Comparison of ENCODE assay signal across 9 mouse cellular contexts in the genomic region with DNA sequence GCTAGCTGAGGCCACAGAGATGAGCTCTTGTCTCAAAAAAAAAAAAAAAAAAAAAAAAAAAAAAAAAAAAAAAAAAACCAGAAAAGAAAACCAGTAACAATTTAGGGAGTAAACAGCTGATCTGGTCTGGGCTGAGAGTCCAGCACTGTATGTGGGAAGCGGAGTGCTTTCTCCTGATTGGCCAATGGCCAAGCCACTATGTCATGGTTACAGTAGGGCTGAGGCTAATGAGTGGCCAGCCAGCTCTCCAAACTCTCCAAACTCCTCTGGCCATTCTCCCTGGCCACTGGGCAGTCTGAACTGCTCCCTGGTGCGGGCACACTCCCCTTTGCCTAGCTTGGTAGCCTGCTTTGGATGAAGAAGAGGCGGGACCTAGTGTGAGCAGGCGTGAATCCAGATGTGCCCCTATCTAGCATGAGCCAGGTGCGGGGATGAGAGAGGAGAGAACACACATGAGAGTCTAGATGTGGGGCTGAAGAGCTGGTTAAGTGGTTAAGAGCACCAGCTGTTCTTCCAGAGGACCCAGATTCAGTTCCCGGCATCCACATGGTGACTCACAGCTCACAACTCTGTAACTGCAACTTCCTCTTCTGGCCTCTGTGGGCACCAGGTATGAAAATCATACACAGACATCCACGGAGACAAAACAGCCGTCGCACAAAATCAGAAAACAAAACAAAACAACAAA. TPM values are rescaled to one million over a fixed set of nuclear protein-coding genes. Genes with fewer than 3 reads are reported as not detected.
DNase-seq lines count a peak whose midpoint lies in the region; ATAC-seq and TF ChIP-seq lines count a peak whose summit lies in the region.
"Had no signal": no experiment of that assay in that cellular context is flagged by ENCODE, and none has a peak within 500 bp of the region (broad histone marks: within the 10 kb centered on the region; RNA-seq: fewer than 3 reads in every experiment).

No protein-coding gene starts in this region.

- H3K36me3 ChIP-seq in liver, adult 2 months (ENCODE audit: control insufficient read depth, insufficient read depth, low read length) = no peaks in the 10 kb centered on the region
- no peaks in the 10 kb centered on the region for H3K36me3 ChIP-seq in forebrain, postnatal 0 days (ENCODE audit: insufficient read depth)
- H3K36me3 ChIP-seq: hindbrain, embryonic 15.5 days had no signal

- DNase-seq in adrenal gland, postnatal 36 days = peak; percentile 27 to 50
- DNase-seq in adrenal gland, adult 2 months = no peak
- peak; percentile 34 for DNase-seq in liver, adult 2 months (ENCODE audit: extremely low read depth, low read depth, low spot score)
- DNase-seq in liver = no peak
- DNase-seq in fibroblast of lung, adult 2 months (ENCODE audit: low read depth) = peak; percentile 18
- peak; percentile 41 for DNase-seq in ovary, postnatal 36 days (ENCODE audit: low spot score)
- DNase-seq in forebrain, postnatal 0 days = no peak
- DNase-seq in left cerebral cortex, postnatal 36 days (ENCODE audit: low spot score in 2 of 2) = no peak

- H3K79me2 ChIP-seq in liver, adult 2 months (ENCODE audit: control insufficient read depth, insufficient read depth, low read length) = no peaks in the 10 kb centered on the region

- no peaks in the 10 kb centered on the region for H3K27me3 ChIP-seq in liver, adult 2 months (ENCODE audit: control insufficient read depth, insufficient read depth, low read length)
- no peaks in the 10 kb centered on the region for H3K27me3 ChIP-seq in forebrain, postnatal 0 days (ENCODE audit: insufficient read depth, low read length)
- H3K27me3 ChIP-seq: hindbrain, embryonic 15.5 days had no signal

- 81% methylated on average over 9 of the region's 9 CpGs for WGBS in liver, adult 2 months
- 90% methylated on average over 9 of the region's 9 CpGs for WGBS in forebrain, postnatal 0 days

- intact Hi-C loops in left cerebral cortex, postnatal 36 days (cut with DNase I) = no loop called here

- H3K4me3 ChIP-seq in liver, adult 2 months (ENCODE audit: insufficient read depth, low read depth, low read length) = no peak overlapping the region
- H3K4me3 ChIP-seq in forebrain, postnatal 0 days (ENCODE audit: low read depth, low read length) = no peak overlapping the region
- H3K4me3 ChIP-seq: hindbrain, embryonic 15.5 days had no signal

- H3K4me2 ChIP-seq in forebrain, postnatal 0 days (ENCODE audit: low read depth) = no peak overlapping the region
- H3K4me2 ChIP-seq: hindbrain, embryonic 15.5 days had no signal

- no peaks in the 10 kb centered on the region for H3K9me3 ChIP-seq in forebrain, postnatal 0 days (ENCODE audit: low read length)
- H3K9me3 ChIP-seq: hindbrain, embryonic 15.5 days had no signal

- H3K27ac ChIP-seq in liver, adult 2 months (replicated peaks; ENCODE audit: insufficient read depth, low read depth, low read length) = no peak overlapping the region
- no peak overlapping the region for H3K27ac ChIP-seq in forebrain, postnatal 0 days (ENCODE audit: low read depth, low read length)
- H3K27ac ChIP-seq: hindbrain, embryonic 15.5 days had no signal

- no peak overlapping the region for H3K9ac ChIP-seq in liver, adult 2 months (ENCODE audit: low read depth, low read length)
- H3K9ac ChIP-seq in forebrain, postnatal 0 days = no peak overlapping the region
- H3K9ac ChIP-seq: hindbrain, embryonic 15.5 days had no signal

- TF ChIP-seq CTCF in liver, adult 2 months (IDR thresholded peaks at IDR 0.05; ENCODE audit: low read depth, low read length) = no peak
- TF ChIP-seq CTCF in forebrain, postnatal 0 days (IDR thresholded peaks at IDR 0.05; ENCODE audit: low read depth) = no peak

- no peaks in the 10 kb centered on the region for H3K4me1 ChIP-seq in liver, adult 2 months (ENCODE audit: control insufficient read depth, insufficient read depth, low read length)
- H3K4me1 ChIP-seq in forebrain, postnatal 0 days (ENCODE audit: insufficient read depth) = no peaks in the 10 kb centered on the region

- ATAC-seq in forebrain, postnatal 0 days = no peak

- no peak for TF ChIP-seq POLR2A in liver, adult 2 months (IDR thresholded peaks at IDR 0.05; ENCODE audit: extremely low read depth, insufficient read depth, low read length)

RNA-seq across cellular contexts. Expression of a gene that starts 10.0 kb away (rescaled TPM):
- total RNA-seq in adrenal gland, postnatal 36 days (2021) = 1 to 10 TPM; 2.5 to 3.1 TPM
- 1 to 10 TPM; 2.2 to 2.8 TPM for total RNA-seq in adrenal gland, adult 2 months (2021)
- polyA plus RNA-seq in adrenal gland, adult 2 months (2012; rRNA removed) = 8.7 and 12.4 TPM in 2 replicates
- 0.83 and 1.5 TPM in 2 replicates for total RNA-seq in liver, adult 2 months (2014; rRNA removed)
- polyA plus RNA-seq in liver, adult 2 months (2012; rRNA removed) = 0.76 and 1.0 TPM in 2 replicates
- 17.8 and 20.6 TPM in 2 replicates for total RNA-seq in forebrain, postnatal 0 days (2014; rRNA removed)
- polyA plus RNA-seq in forebrain, postnatal 0 days (2015; fragmentation: Nextera tagmentation; extraction: Ambion mirVana) = 4.1 and 7.5 TPM in 2 replicates
- total RNA-seq in left cerebral cortex, postnatal 36 days (2021) = 10 to 100 TPM; 27.2 to 29.4 TPM

RNA-seq across cellular contexts. Expression of a gene that starts 56.0 kb away (rescaled TPM):
- 1 to 10 TPM; 3.6 to 5.2 TPM for total RNA-seq in adrenal gland, postnatal 36 days (2021)
- 1 to 10 TPM; 4.9 to 5.8 TPM for total RNA-seq in adrenal gland, adult 2 months (2021)
- polyA plus RNA-seq in adrenal gland, adult 2 months (2012; rRNA removed) = 16.0 and 21.3 TPM in 2 replicates
- total RNA-seq in liver, adult 2 months (2014; rRNA removed) = 21.3 and 26.5 TPM in 2 replicates
- 24.9 and 28.6 TPM in 2 replicates for polyA plus RNA-seq in liver, adult 2 months (2012; rRNA removed)
- 1.4 and 1.8 TPM in 2 replicates for total RNA-seq in forebrain, postnatal 0 days (2014; rRNA removed)
- polyA plus RNA-seq in forebrain, postnatal 0 days (2015; fragmentation: Nextera tagmentation; extraction: Ambion mirVana) = 0.73 and 0.82 TPM in 2 replicates
- 1 to 10 TPM; 1.2 to 1.3 TPM for total RNA-seq in left cerebral cortex, postnatal 36 days (2021)

RNA-seq across cellular contexts. Expression of a gene that starts 58.0 kb away (rescaled TPM):
- total RNA-seq in adrenal gland, postnatal 36 days (2021) = 1 to 10 TPM; 2.4 to 2.7 TPM
- total RNA-seq in adrenal gland, adult 2 months (2021) = 1 to 10 TPM; 1.4 to 5.1 TPM
- 3.4 and 7.0 TPM in 2 replicates for polyA plus RNA-seq in adrenal gland, adult 2 months (2012; rRNA removed)
- total RNA-seq in liver, adult 2 months (2014; rRNA removed) = 0.40 and 0.55 TPM in 2 replicates
- 0.94 and 1.3 TPM in 2 replicates for polyA plus RNA-seq in liver, adult 2 months (2012; rRNA removed)
- total RNA-seq in forebrain, postnatal 0 days (2014; rRNA removed) = 0.77 and 1.5 TPM in 2 replicates
- polyA plus RNA-seq in forebrain, postnatal 0 days (2015; fragmentation: Nextera tagmentation; extraction: Ambion mirVana) = 0.47 and 0.67 TPM in 2 replicates
- 1 to 10 TPM; 2.7 to 3.8 TPM for total RNA-seq in left cerebral cortex, postnatal 36 days (2021)

Comparison
In these comparisons a context has a peak if more than half of its experiments do, and no peak if none do; other contexts are left out.
1. DNase-seq: peak in adrenal gland, postnatal 36 days (2 of 2), liver, adult 2 months (single experiment), fibroblast of lung, adult 2 months (single experiment) and ovary, postnatal 36 days (single experiment); none in adrenal gland, adult 2 months (single experiment), liver (single experiment), forebrain, postnatal 0 days (single experiment) and left cerebral cortex, postnatal 36 days (0 of 2).